ENCODE assay signal across 7 mouse cellular contexts in the genomic region with DNA sequence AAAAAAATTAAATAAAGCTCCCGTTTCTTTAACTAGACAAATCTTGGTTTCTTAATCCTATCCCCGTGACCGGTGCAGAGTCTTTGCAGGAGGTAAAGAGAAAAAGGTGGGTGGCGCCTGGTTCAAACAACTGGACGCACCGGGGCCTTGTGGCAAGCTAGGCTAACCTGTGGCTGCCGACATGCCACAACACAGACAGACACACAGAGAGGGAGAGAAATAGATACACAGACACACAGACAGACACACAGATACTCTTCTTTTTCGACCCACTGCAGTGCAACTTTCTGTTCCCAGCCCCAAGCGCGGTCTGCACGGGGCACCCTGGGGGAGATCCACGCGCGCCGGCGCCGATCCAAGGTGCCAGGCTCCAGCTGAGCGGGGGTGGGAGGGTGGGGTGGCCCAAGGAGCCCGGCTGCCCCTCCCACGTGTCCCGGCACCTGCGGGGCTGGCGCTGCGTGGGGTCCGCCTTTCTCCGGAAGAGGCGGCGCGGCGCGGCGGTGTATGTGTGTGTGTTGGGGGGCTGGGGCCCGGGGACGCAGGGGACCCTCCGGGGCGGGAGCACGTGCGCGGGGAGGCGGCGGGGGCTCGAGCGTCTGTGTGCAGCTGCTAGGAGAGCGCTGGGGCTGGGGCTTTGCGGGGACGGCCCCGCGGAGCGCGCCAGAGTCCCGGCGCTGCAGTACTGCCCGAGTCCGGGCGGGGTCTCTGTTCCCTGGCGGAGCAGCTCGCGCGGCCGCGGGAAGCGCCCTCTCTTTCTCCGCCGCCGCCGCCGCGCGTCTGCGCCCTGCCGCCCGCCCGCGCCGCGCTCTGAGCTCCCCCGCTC. TPM values are rescaled to one million over a fixed set of nuclear protein-coding genes. Genes with fewer than 3 reads are reported as not detected.
DNase-seq lines count a peak whose midpoint lies in the region; ATAC-seq lines count a peak whose summit lies in the region.

Gene Ccdc6 (plus strand): TSS at position 756 of the 823 bp plus-strand sequence.

- H3K9ac ChIP-seq in intestine, embryonic 16.5 days (ENCODE audit: low read depth, low read length), result peak within 1 kb of the TSS; percentile 96
- H3K9ac ChIP-seq in midbrain, embryonic 12.5 days (replicated peaks), result peak within 1 kb of the TSS; percentile 94

- H3K27ac ChIP-seq in intestine, embryonic 16.5 days (ENCODE audit: low read length), result peak within 1 kb of the TSS; percentile 89
- H3K27ac ChIP-seq in limb, embryonic 10.5 days, result peak within 1 kb of the TSS; percentile 92
- peak within 1 kb of the TSS; percentile 82 for H3K27ac ChIP-seq in midbrain, embryonic 12.5 days (replicated peaks)

- peak within 1 kb of the TSS; percentile 95 for H3K4me3 ChIP-seq in intestine, embryonic 16.5 days (ENCODE audit: low read length)
- H3K4me3 ChIP-seq in limb, embryonic 10.5 days, result peak within 1 kb of the TSS; percentile 97
- H3K4me3 ChIP-seq in midbrain, embryonic 12.5 days, result peak within 1 kb of the TSS; percentile 95

- WGBS in intestine, embryonic 16.5 days, result 1% methylated on average over 39 of the region's 77 CpGs
- WGBS in limb, embryonic 10.5 days, result 1% methylated on average over 51 of the region's 77 CpGs
- under 1% methylated on average over 54 of the region's 77 CpGs for WGBS in midbrain, embryonic 12.5 days

- peak within 1 kb of the TSS; percentile 91 for H3K4me2 ChIP-seq in intestine, embryonic 16.5 days (ENCODE audit: low read depth, low read length)
- H3K4me2 ChIP-seq in midbrain, embryonic 12.5 days (replicated peaks), result peak within 1 kb of the TSS; percentile 88

- peak; percentile 88 for ATAC-seq in intestine, embryonic 16.5 days
- peak; percentile 88 for ATAC-seq in midbrain, embryonic 12.5 days (ENCODE audit: low FRiP score, low read depth)

- no peaks in the 10 kb centered on the region for H3K36me3 ChIP-seq in intestine, embryonic 16.5 days (ENCODE audit: control insufficient read depth, insufficient read depth, low read length)
- peaks cover 16% of the 10 kb centered on the region for H3K36me3 ChIP-seq in limb, embryonic 10.5 days
- H3K36me3 ChIP-seq in midbrain, embryonic 12.5 days, result 0 out of 2 replicates have a peak, but pooled peaks cover 7% of the 10 kb centered on the region

- no peaks in the 10 kb centered on the region for H3K9me3 ChIP-seq in intestine, embryonic 16.5 days (ENCODE audit: control insufficient read depth, low read length)
- H3K9me3 ChIP-seq in limb, embryonic 10.5 days (replicated peaks), result no peaks in the 10 kb centered on the region
- H3K9me3 ChIP-seq in midbrain, embryonic 12.5 days, result no peaks in the 10 kb centered on the region

- H3K27me3 ChIP-seq in intestine, embryonic 16.5 days (replicated peaks; ENCODE audit: control insufficient read depth, insufficient read depth, low read length), result no peaks in the 10 kb centered on the region
- no peaks in the 10 kb centered on the region for H3K27me3 ChIP-seq in limb, embryonic 10.5 days (ENCODE audit: low read depth, poor library complexity, severe bottlenecking)
- no peaks in the 10 kb centered on the region for H3K27me3 ChIP-seq in midbrain, embryonic 12.5 days

- DNase-seq in adrenal gland, adult 8-10 months, result peak; percentile 72
- DNase-seq in embryo, embryonic 11.5 days (ENCODE audit: low read depth, low spot score), result peak; percentile 63
- peak; percentile 88 to 92 for DNase-seq in gastrocnemius, postnatal 4 days (ENCODE audit: low spot score in 2 of 2)
- DNase-seq in limb, embryonic 10.5 days (ENCODE audit: low spot score), result peak; percentile 88
- DNase-seq in skeletal muscle tissue, adult 2 months (ENCODE audit: low read depth, low spot score), result peak; percentile 70

- H3K4me1 ChIP-seq in intestine, embryonic 16.5 days (ENCODE audit: control insufficient read depth, insufficient read depth, low read length), result peaks cover 18% of the 10 kb centered on the region
- peaks cover 43% of the 10 kb centered on the region for H3K4me1 ChIP-seq in limb, embryonic 10.5 days
- peaks cover 36% of the 10 kb centered on the region for H3K4me1 ChIP-seq in midbrain, embryonic 12.5 days

RNA-seq across cellular contexts. Expression of gene Ccdc6, which starts in this region (rescaled TPM):
- 10 to 100 TPM; 49.7 to 63.4 (median 59.8) TPM for total RNA-seq in adrenal gland, adult 8-10 months (2022)
- total RNA-seq in gastrocnemius, postnatal 4 days (2021), result 10 to 100 TPM; 65.3 to 73.4 TPM
- polyA plus RNA-seq in intestine, embryonic 16.5 days (2015; fragmentation: Nextera tagmentation; extraction: Ambion mirVana), result 11.7 and 13.0 TPM in 2 replicates
- polyA plus RNA-seq in limb, embryonic 10.5 days (2016; fragmentation: Nextera tagmentation; extraction: Ambion mirVana), result 15.6 and 15.8 TPM in 2 replicates
- polyA plus RNA-seq in midbrain, embryonic 12.5 days (2016; fragmentation: Nextera tagmentation; extraction: Ambion mirVana), result 16.2 and 17.1 TPM in 2 replicates

Comparison
In these comparisons a context has a peak if more than half of its experiments do, and no peak if none do; other contexts are left out.
1. Peak in every context shown above with its lines: DNase-seq, ATAC-seq, H3K4me3 ChIP-seq and H3K27ac ChIP-seq.